Mouse (Mus musculus): Measurements from ENCODE around the gene Slbp.
A peak's percentile ranks its signal among the peaks of the same experiment; 100 is the strongest.

Slbp gene

DNA sequence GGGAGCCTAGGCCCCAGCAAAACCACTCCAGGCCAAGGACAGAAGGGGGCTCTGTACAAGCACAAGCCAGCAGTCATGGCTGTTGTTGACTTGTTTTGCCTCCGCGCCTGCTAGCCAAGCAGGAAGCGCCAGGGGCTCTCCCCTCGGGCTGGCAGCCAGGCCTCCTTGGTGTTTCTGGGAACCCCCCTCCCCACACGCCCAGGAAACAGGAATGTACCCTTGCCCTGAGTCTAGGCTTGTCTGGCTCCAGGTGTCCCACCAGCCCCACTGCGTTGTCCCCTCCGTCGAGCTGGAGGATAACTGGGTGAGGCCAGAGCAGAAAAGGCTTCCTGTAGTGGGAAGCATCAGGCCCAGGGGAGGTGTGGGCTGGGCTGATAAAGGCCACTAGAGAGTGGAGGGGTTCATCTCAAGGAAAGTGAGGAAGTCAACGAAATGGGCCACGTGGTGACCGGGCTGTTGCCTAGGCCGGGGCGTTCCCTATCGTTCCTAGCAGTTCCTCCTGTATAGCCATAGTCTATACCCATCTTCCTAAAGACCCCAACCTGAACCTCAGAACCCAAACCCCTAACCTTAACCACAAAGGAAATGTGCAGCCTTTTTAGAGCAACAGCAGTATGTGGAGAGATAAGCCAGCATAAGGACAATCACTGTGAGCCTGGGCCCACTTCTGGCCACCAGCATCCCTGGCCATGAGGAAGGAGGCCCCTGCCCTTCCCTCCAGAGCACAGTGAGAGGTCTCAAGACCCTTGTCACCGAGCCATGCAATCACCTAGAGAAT lies 29.4 kb upstream of the Slbp start:
- DNase-seq (ENCODE audit: low spot score in 2 of 2), result no peak

DNA sequence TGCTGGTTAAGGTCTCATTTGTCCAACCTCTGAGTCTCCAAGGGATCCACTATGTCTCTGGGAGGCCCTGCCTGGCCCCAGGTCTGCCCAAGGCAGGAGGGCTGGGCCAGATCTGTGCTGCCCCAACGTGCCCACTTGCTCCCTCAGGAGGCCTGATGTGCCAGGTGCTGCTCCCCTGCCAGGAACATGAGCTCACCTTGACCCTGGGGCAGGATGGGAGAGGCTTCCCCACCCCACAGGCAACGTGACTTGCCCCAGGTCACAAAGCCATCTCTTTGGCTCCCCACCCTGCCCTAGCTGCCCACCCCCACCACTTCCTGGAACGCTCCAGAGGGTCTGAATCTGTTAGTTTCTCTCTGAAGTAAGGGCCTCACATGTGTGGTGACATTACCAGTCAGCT lies 28.7 kb upstream of the Slbp start:
- DNase-seq (ENCODE audit: low spot score in 2 of 2), result no peak

DNA sequence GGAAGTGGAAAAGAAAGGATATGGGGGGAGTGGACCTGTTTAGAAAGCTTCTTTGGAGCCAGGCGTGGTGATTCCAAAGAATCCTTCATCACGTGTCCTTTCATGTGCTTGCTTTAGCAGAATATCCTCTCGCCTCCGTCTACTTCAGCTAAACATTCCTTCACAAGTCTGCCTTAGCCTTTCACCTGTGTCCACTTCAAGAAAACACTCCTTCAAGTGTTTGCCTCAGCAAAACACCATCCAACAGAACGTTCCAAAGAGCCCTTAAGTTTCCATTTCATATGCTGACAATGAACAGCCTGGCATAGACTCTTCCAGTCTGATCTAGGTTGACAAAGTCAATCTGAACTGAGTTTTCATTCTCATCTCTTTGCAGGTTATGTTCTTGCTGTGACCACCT lies 25.9 kb upstream of the Slbp start:
- DNase-seq (ENCODE audit: low spot score in 2 of 2), result no peak

DNA sequence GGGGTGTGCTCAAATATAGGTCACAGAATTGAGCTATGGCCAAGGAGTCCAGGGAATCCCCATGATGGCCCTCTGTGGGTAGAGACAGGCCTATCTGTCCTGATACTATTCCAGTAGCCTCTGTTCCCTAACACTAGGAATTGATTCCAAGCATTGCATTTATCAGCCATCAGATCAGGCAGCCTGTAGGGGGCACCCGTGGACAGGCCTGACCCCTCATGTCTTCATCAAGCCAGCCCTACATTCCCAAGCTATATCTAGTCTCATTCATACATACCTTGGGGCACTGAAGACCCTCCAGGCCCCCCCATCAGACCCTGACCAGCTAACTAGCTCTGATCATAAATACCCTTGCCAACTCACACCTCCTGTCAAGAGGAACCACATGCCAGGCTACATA lies 23.6 kb upstream of the Slbp start:
- DNase-seq (ENCODE audit: low spot score in 2 of 2), result peak in 1 of 2 experiments; percentile 67

DNA sequence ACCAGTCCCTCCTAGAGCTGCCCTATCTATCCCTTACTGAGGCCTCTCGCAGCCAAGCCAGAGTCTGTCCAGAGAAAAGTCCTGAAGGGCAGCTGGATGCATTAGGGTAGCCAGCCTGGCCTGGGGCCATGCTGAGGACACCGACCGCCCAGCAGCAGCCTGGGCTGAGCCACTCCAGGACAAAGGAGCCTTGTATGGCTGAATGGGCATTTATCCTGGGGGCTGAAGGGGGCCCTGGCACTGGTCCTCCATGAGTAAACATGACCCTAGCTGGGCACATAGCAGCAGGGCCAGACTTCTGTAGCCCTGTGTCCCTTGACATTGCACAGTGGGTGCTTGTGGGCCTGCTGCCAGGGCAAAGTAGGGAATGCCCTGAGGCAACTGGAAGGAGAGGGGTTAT lies 22.1 kb upstream of the Slbp start:
- DNase-seq (ENCODE audit: low spot score in 2 of 2), result no peak

DNA sequence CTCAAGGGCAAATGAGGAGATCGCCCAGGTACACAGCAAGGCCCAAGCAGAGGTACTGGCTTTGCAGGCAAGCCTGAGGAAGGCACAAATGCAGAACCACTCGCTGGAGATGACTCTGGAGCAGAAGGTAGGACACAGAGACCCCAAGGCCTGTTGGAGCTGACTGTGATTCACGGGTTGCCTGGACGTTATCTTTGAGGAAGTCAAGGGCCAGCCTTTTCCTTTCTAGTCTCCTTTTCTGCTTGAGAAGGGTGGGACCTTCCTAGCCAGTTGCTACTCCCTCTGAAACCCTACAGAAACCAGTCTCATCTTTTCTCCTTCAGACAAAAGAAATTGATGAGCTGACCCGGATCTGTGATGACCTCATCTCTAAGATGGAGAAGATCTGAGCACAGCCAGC lies 19.3 kb upstream of the Slbp start:
- no peak for DNase-seq (ENCODE audit: low spot score in 2 of 2)

DNA sequence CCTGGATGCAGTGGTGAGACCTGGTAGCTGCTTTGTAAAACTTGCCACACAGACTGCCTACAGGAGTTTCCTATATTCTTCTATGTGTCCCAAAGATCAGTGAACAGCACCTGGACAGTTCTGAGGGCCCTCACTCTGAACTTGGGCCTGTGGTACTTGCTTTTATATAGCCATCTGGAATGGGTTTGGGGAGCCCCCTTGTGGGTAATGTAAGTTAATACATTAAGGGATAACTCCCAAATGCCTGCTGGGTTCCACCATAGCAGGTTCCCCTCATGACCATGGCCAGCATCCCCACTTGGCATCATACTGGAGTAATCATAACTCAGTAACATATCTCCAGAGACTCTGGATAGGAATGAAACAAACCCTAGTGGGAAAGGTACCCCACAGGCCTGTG lies 15.8 kb upstream of the Slbp start:
- DNase-seq (ENCODE audit: low spot score in 2 of 2), result peak in 1 of 2 experiments; percentile 57

DNA sequence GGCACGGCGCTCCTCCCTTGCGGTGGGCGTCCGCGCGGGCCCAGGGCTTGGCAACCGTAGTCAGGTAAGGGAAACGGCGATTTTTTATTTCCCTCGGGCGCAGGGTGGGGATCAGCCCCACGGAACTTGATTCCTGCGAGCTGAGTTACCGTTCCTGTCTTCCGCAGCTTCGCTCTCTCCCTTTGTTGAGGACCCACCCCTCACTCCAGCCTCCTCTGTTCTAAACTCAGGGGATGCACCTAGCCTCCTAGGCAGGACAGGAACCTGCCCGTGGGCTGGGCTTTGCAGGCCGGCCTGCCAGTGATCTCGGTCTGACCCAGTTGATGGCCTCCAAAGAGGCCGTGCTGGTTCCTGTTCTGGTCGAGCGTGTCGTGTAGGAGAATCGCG lies 6.3 kb upstream of the Slbp start:
- DNase-seq (ENCODE audit: low spot score in 2 of 2), result no peak

DNA sequence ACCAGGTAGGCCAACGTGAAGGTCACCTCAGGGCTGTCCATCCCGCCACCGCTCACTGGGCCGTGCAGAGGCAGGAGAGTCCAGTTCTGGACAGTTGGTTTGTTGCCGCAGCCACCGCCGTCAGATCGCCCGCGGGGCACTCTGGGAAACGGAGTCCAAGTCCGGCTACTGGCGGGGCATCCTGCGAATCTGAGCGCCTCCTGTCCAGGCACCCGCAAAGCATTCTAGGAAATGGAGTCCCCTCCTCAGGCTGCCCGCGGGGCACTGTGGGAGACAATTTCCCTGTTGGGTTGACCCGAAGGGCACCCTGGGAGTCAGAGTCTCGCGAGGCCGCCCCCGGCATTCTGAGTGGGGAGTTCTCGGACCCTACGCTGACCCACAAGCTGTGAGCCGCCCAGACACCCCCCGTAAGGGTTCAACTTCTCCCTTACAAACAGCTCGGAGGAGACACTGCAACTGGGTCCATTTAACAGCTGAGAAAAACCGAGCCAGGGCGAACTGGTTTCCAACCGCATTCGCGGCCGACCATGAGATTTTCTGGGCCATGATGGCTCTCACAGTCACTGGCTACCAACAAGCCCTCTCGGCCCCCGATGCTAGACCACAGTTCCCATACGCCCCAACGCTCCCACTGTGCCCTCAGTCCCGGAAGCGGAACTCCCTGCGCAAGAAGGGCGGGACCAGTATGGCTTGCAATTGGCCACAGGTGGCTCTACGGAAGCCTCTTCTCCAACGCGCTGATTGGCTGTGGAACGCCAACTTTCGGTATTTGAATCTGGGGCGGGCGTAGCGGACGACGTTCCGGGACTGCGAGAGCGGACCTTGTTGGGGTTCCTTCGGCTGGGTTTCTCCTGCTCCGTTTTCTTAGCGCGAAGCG lies 5.7 kb upstream of the Slbp start, which contains the start of the genes Tacc3 and Tmem129:
Gene Tacc3, plus strand, starts transcription at position 342 of the 877 bp plus-strand sequence.
Gene Tmem129, minus strand, starts transcription at position 630 of the 877 bp plus-strand sequence.
- peak; percentile 92 to 97 for DNase-seq (ENCODE audit: low spot score in 2 of 2)

DNA sequence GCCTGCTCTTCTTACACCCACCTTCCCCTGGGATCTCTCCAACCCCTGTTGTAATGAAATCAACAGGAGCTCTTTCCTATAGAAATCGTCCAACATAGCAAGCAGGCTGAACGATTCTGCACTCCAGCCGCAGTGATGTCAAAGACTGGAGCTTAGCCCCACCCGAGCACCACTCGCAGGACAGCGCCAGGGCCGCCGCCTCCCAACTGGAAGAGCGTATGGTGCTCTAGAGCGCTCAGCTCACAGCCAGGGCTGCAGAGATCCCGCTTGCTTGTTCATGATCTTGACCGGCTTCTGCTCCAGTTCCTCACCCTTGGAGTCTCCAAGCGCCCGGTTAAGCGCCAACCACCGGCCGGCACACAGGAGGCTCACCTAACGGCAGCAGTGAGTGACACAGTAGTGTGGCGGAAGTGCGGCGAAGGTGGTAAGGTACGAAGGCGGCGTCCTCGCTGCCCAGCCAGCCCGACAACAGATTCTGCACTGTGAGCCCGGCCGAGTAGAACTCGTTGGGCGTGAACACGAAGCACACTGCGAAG lies 4.9 kb upstream of the Slbp start:
- DNase-seq (ENCODE audit: low spot score in 2 of 2), result peak in 1 of 2 experiments; percentile 85

DNA sequence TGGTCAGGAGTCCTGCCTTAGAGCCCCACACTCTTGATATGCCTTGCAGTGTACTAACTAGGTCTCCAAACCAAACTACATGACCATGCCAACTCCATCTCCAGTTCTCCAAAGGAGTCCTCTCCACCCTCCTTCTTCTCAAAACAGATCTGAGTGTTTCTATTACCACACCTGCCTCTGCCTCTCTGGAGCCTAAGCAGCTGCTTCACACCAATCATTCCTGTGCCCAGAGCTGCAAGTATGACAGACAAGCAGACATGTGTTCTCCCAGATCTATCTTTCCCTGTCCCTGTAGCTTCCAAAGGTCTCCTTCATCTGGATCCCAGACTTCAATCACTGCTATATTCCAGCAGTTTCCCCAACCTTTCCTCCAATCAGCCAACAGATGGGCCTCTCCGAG lies 4.4 kb upstream of the Slbp start:
- no peak for DNase-seq (ENCODE audit: low spot score in 2 of 2)

DNA sequence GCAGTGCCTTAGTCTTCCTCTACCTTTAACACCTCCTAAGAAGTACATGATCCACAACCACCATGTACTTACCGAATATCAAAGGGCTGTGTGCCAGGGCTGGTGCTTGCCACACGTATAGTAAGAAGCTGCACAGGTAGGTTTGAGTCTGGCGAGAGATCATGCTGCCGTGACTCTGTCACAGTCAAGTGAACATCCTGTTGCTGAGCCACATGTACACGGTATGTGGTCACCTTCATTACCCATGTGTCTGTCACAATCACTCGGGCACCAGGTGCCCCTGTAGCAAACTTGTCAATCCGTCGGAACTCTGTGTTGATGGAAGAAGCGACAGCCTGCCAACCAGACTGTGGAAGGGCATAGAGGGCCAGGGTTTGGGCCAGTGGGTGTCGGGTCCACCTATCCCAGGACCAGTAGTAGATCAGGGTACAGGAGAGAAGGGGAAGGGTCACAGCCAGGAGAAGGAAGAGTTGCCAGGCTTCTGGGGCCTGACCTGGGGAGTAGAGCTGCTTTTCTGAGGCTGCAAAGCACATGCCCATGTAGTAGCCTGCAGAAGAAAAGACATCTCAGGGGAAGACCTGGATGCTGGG lies 3.0 kb upstream of the Slbp start:
- no peak for DNase-seq (ENCODE audit: low spot score in 2 of 2)

DNA sequence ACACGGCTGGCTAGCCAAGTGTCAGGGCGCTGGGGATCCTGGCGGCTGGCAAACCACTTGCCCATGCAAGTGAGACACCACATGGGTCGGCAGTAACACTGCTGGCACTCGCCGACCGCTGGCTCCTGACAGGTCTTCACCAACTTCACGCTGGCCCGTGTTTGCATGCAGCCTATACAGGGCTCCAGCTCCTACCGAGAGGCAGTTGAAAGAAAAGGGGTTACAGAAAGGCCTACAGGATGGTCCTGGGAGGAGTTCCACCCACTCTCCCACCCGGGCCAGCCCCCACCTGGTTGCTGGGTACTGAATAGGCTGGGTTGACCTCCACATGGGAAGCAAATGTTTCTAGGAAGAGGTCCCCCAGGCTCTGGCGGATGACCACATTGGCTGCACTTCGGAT lies 2.0 kb upstream of the Slbp start:
- DNase-seq (ENCODE audit: low spot score in 2 of 2), result no peak

DNA sequence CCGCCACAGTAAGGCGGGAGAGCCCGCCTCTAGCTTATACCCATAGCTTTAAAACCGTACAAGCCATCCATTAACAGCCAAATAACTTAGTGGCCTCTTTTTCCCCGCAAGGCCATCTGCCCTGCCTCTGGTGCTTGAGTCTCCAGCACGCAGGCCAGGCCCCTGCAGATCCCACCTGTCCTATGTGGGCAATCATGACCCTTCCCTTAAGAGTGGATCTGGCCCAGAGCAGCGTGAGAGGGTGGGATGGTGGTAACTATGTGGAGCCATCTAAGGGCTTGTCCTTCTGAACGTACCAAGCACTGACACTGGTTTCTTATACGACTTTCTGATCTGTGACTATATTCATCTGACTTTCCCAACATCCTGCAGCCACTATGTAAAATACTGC lies 404 bp upstream of the Slbp start:
- no peak for DNase-seq (ENCODE audit: low spot score in 2 of 2)

DNA sequence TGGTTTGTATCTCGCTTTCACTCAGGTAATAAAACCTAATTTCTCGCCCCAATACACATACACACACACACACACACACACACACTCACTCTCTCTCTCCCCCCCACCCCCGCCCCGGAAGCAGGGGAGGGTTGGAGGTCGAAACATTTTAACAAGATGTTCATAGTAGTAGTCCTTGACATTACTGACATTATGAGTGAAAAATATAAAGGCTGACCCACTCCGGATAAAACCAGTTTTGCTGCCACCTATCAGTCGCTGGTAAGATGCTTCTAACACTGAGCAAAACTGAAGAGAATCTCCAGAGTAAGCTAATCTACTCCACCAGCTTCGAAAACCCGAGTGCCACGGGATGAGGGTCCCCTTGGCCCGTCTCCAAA lies 843 bp downstream of the Slbp start:
- no peak for DNase-seq (ENCODE audit: low spot score in 2 of 2)

DNA sequence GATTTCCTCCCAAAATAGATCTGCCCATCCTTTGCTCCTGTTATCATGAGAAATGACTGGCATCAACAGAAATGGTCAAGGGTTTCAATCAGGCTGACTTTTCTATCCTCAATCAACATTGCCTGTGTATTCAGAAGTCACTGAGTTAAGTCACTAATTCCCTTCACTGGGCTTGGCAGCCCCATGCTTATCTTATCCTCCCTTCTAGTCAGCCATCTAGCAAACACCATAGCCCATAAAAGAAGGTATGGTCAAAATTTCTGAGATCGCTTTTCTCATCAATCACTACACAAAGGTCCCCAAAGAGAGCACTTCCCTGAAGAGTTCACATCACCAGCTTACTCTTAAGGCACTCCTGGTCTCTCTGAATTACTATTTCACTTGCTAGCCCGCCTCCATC lies 1.4 kb downstream of the Slbp start:
- DNase-seq (ENCODE audit: low spot score in 2 of 2), result no peak

DNA sequence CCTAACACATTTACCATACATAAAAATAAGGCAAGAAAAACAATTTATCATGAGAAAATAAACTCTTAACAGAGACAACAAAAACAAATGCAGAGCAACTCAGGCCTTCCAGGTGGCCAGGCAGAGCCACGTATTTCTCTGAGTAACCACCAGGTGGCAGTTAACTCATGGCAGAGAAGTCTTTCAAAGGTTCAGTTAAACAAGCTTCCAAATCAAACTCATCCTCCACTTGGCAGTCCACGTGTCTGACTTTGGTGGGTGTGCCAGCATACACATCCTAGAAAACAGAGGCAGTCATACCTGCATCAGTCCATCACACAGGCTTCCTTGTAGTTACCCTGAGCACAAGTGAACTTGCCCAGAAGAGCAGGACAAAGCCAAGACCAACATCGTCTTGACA lies 11.7 kb downstream of the Slbp start:
- peak; percentile 18 to 61 for DNase-seq (ENCODE audit: low spot score in 2 of 2)

DNA sequence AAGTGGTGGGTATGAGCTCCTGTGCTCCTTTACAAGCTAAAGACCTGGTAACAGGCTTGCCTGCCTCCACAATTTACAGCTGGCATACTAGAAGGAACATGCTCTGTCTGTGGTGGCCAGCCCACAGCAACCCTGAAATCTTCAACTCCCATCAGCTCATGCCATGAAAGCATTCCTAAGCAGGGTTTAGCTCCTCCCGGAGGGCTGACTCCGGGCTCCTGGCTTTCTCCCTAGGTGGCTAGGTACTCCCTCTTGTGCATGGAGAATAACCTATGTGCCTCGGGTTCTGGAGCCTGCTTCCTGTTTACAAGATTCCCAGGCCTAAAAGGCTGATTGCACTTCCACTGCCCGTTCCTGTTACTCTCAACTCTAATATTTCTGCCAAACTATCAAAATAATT lies 13.5 kb downstream of the Slbp start:
- DNase-seq (ENCODE audit: low spot score in 2 of 2), result no peak

DNA sequence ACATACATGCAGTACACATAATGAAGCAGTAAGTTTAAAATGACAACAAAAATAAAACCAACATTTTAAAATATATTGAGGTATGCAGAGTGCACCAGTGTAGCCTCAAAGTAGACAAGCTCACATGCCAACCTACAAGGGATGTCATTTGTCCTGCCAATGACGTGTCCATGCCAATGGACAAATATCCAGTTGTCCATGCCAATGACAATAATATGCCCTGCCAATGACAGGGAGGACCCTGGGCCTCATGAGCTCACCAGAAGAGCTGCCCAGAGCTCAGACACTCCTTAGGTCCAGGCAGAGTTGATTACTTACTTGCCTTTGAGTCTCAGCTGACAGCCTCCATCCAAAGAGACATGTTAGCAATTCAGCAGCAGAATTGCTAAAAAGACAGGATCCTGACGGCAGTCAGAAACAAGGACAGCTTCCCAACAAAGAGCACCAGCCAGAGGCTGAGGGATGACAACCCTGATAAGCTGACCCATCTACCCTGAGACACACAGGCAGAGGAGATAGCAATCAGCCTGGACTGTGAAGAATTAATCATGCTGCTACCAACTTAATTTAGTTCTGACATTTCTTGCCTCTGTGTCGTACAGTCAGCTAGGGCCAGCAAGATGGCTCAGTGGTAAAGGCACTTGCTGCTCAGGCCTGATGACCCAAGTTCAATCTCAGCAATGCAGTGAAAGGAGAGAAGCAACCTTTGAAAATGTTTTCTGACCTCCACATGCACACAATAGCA lies 14.6 kb downstream of the Slbp start:
- DNase-seq (ENCODE audit: low spot score in 2 of 2), result no peak

DNA sequence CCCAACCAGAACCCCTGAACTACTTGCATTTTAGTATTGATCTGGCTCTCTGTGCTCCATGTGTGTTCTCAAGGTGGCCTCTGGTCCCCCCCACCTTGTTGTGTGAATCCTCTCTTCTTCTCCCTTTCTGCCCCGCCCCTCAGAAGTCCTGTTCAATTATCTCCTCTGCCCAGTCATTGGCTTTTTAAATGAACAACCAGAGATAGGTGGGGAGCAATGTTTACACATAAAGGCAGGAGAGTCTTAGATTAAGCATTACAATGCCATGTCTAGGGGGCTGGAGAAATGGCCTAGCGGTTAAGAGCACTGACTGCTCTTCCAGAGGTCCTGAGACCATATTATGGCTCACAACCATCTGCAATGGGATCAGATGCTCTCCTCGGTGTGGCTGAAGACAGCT lies 17.0 kb downstream of the Slbp start:
- DNase-seq (ENCODE audit: low spot score in 2 of 2), result no peak

DNA sequence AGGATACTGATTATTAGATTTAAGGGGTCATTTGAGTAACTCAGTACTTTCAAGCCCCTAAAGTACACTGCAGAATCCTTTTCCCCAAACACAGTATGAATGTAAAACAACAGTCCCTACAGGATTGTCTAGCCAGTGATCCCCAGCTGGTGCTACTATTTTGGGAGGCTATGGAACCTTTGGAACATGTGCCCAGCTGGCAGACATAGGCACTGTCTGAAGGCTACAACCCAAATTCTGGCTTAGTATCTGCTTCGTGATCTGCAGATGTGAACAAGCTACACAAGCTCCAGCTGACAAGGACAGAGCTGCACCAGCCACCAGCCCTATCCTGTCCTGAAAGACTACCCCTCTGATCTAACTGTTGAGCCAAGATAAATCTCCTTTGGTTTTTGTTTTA lies 19.8 kb downstream of the Slbp start:
- DNase-seq (ENCODE audit: low spot score in 2 of 2), result no peak

DNA sequence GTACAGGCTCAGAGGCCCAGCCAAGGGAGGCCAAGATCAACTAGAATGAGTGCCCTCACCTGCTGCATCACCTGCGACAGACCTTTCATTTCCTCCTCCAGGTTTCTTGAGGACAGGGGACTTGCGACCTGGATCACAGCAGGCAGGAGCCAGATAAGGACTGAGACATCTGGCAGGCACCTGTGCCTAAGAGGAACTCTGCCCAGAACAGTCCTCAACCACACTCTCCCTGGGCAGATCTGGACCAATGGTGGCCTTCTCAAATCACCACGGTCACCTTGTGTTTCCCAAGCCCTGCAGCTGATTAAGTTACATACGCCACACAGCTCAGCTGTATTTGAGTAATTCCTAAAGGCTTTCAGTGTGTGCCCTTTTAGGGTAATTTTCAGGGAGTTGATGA lies 21.8 kb downstream of the Slbp start:
- peak in 1 of 2 experiments; percentile 22 for DNase-seq (ENCODE audit: low spot score in 2 of 2)
